Mouse (Mus musculus) embryonic facial prominence, embryonic 10.5 days (tissue): ENCODE results near the gene Xrn1. TPM values are rescaled to one million over a fixed set of nuclear protein-coding genes. Genes with fewer than 3 reads are reported as not detected.
"Not testable (repeated sequence)": the region's sequence is repeated elsewhere in the genome, so short reads cannot be mapped to it uniquely, and the experiment has no call there.

Experiments used
- DNase-seq: peaks from one replicate; pipeline ENCODE4 v3.0.0-alpha.2; 2017; ENCODE audit warnings: low spot score
- H3K27ac ChIP-seq: fragments of 300-500 bp; sonication (generic); replicated peaks from 2 replicates; pipeline ENCODE4 v1.5.1; 2016; ENCODE audit warnings: mild to moderate bottlenecking
- H3K27me3 ChIP-seq: fragments of 300-500 bp; sonication (generic); replicated peaks from 2 replicates; pipeline ENCODE4 v1.6.1; 2016; ENCODE audit warnings: low read depth, mild to moderate bottlenecking; ENCODE audit not compliant: poor library complexity, severe bottlenecking
- H3K36me3 ChIP-seq: fragments of 300-500 bp; sonication (generic); replicated peaks from 2 replicates; pipeline ENCODE4 v1.6.1; 2016; ENCODE audit warnings: mild to moderate bottlenecking, moderate library complexity
- H3K4me1 ChIP-seq: fragments of 300-500 bp; sonication (generic); 2 replicates; pipeline ENCODE4 v1.6.1; 2016
- H3K4me3 ChIP-seq: fragments of 300-500 bp; sonication (generic); 2 replicates; pipeline ENCODE4 v1.5.1; 2016; ENCODE audit warnings: mild to moderate bottlenecking, moderate library complexity
- H3K9me3 ChIP-seq: fragments of 300-500 bp; sonication (generic); 2 replicates; pipeline ENCODE4 v1.6.1; 2016; ENCODE audit warnings: mild to moderate bottlenecking
- WGBS: fragments of 180-500 bp; shearing (Covaris S2); methylation state at CpG from one replicate; pipeline ENCODE4 v1.1.7; 2016; 5-methylcytosine and 5-hydroxymethylcytosine counted together
- polyA plus RNA-seq: library from polyadenylated mRNA; unstranded; fragments of >200 nt; fragmentation: Nextera tagmentation; extraction: Ambion mirVana; gene quantifications from 2 replicates; pipeline ENCODE4 v1.2.1, GENCODE M21; 2016

Xrn1 gene
- polyA plus RNA-seq, 1 experiment from 2014 or later, result 21.3 TPM

- Histone ChIP-seq H3K27ac (no peak overlapping the region), H3K27me3 (no peaks in the 10 kb centered on the region), H3K9me3 (peaks cover 4% of the 10 kb centered on the region; the same call in 1 of the 2 replicates), H3K4me3 (no peak overlapping the region), H3K4me1 (no peaks in the 10 kb centered on the region), H3K36me3 (peaks cover 10% of the 10 kb centered on the region)
- no peak for DNase-seq
- 91% methylated on average over 2 of the region's 2 CpGs for WGBS
Measured at GRCm38 (mm10) chr9:96063083-96063802, 108.7 kb downstream of the Xrn1 start.

GRCm38 (mm10) chr9:96063803-96064475, 109.4 kb downstream of the Xrn1 start:
- WGBS, result 81% methylated on average over 5 of the region's 5 CpGs
- Histone ChIP-seq H3K27ac (no peak overlapping the region), H3K9me3 (no peaks in the 10 kb centered on the region), H3K27me3 (no peaks in the 10 kb centered on the region), H3K36me3 (peaks cover 3% of the 10 kb centered on the region), H3K4me3 (no peak overlapping the region), H3K4me1 (no peaks in the 10 kb centered on the region)
- no peak for DNase-seq

- H3K27me3 ChIP-seq, result no peaks in the 10 kb centered on the region
- no peak for DNase-seq
- WGBS, result 55% methylated on average over 2 of the region's 2 CpGs
Measured at GRCm38 (mm10) chr9:96067507-96067906, 112.9 kb downstream of the Xrn1 start.

GRCm38 (mm10) chr9:96078752-96079315, 124.3 kb downstream of the Xrn1 start:
- WGBS, result 94% methylated on average over 13 of the region's 13 CpGs
- Histone ChIP-seq H3K4me3 (no peak overlapping the region), H3K27me3 (no peaks in the 10 kb centered on the region), H3K27ac (no peak overlapping the region), H3K36me3 (no peaks in the 10 kb centered on the region), H3K4me1 (no peaks in the 10 kb centered on the region), H3K9me3 (no peaks in the 10 kb centered on the region)
- DNase-seq, result no peak

More at GRCm38 (mm10) chr9:96067507-96067906, 112.9 kb downstream of the Xrn1 start:
- no peaks in the 10 kb centered on the region for H3K9me3 ChIP-seq
- H3K4me1 ChIP-seq, result no peaks in the 10 kb centered on the region
- H3K27ac ChIP-seq, result no peak overlapping the region
- H3K36me3 ChIP-seq, result no peaks in the 10 kb centered on the region
- no peak overlapping the region for H3K4me3 ChIP-seq

DNA sequence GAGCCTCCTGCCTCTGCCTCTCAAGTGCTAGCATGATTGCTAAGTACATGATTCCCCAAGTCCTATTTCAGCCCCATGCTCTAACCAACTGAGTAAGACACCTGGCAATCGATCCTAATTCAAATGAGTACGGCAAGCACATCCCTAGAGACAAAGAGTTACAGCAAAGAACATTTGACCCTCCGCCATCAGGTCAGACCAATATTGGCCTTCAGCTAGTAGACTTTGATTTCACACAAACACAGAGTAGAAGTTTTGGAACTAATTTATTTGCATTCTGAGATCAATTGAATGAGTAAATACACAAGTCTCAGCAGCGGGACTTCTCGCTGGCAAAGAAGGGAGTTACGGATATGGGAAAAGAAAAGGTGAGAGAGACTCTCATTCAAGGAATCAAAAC, 130.7 kb downstream of the Xrn1 start:
- DNase-seq, result no peak
- H3K4me3 ChIP-seq, result no peak overlapping the region
- H3K4me1 ChIP-seq, result no peaks in the 10 kb centered on the region
- WGBS, result 88% methylated on average over 6 of the region's 6 CpGs
- no peaks in the 10 kb centered on the region for H3K36me3 ChIP-seq
- H3K27ac ChIP-seq, result no peak overlapping the region
- H3K27me3 ChIP-seq, result no peaks in the 10 kb centered on the region
- no peaks in the 10 kb centered on the region for H3K9me3 ChIP-seq

- no peak overlapping the region for H3K27ac ChIP-seq
- no peaks in the 10 kb centered on the region for H3K36me3 ChIP-seq
- no peak overlapping the region for H3K4me3 ChIP-seq
- H3K4me1 ChIP-seq, result no peaks in the 10 kb centered on the region
- H3K9me3 ChIP-seq, result no peaks in the 10 kb centered on the region
- 89% methylated on average over 2 of the region's 2 CpGs for WGBS
- no peak for DNase-seq
- H3K27me3 ChIP-seq, result no peaks in the 10 kb centered on the region
Measured at GRCm38 (mm10) chr9:96087671-96088070, 133.1 kb downstream of the Xrn1 start.

DNA sequence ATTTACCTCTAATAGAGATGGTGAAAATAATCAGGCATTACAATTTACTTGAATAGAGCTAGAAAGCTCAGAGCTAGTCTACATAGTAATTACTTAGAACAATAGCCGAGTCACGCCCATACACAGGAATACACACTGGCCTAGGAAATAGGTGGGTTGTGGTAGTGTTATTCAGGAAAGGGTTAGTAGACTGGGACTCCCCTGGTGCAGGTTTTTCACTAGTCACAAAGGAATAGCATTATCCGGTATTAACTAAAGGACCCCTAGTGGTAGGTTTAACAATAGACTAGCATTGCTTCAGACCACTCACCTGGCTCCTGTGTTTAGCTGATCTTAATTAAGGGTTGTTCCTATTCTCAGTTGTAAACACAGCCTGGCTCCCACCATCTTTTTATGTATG, 133.9 kb downstream of the Xrn1 start:
- H3K4me3 ChIP-seq, H3K27ac ChIP-seq, H3K4me1 ChIP-seq, H3K9me3 ChIP-seq, DNase-seq, H3K36me3 ChIP-seq, H3K27me3 ChIP-seq: not testable (repeated sequence)
- 86% methylated on average over 3 of the region's 3 CpGs for WGBS

GRCm38 (mm10) chr9:96092637-96093036, 138.1 kb downstream of the Xrn1 start:
- 88% methylated on average over 10 of the region's 10 CpGs for WGBS
- H3K36me3 ChIP-seq, H3K27me3 ChIP-seq, H3K27ac ChIP-seq, DNase-seq, H3K4me3 ChIP-seq, H3K4me1 ChIP-seq: not testable (repeated sequence)
- H3K9me3 ChIP-seq, result peaks cover 18% of the 10 kb centered on the region

- 98% methylated on average over 1 of the region's 1 CpGs for WGBS
Measured at GRCm38 (mm10) chr9:96093221-96093620, 138.7 kb downstream of the Xrn1 start.

GRCm38 (mm10) chr9:96094341-96094740, 139.8 kb downstream of the Xrn1 start:
- no peaks in the 10 kb centered on the region for H3K27me3 ChIP-seq
- H3K27ac ChIP-seq, result no peak overlapping the region
- 80% methylated on average over 1 of the region's 1 CpGs for WGBS
- no peak for DNase-seq
- H3K4me3 ChIP-seq, result no peak overlapping the region
- no peaks in the 10 kb centered on the region for H3K4me1 ChIP-seq
- peaks cover 26% of the 10 kb centered on the region for H3K9me3 ChIP-seq
- no peaks in the 10 kb centered on the region for H3K36me3 ChIP-seq

More at GRCm38 (mm10) chr9:96093221-96093620, 138.7 kb downstream of the Xrn1 start:
- Histone ChIP-seq H3K27me3 (no peaks in the 10 kb centered on the region), H3K9me3 (peaks cover 18% of the 10 kb centered on the region), H3K27ac (no peak overlapping the region), H3K36me3 (no peaks in the 10 kb centered on the region), H3K4me1 (no peaks in the 10 kb centered on the region), H3K4me3 (no peak overlapping the region)
- DNase-seq, result no peak

- Histone ChIP-seq H3K9me3 (peaks cover 35% of the 10 kb centered on the region), H3K4me3 (no peak overlapping the region), H3K36me3 (no peaks in the 10 kb centered on the region), H3K27me3 (no peaks in the 10 kb centered on the region), H3K4me1 (no peaks in the 10 kb centered on the region), H3K27ac (no peak overlapping the region)
- DNase-seq, result no peak
- 84% methylated on average over 1 of the region's 1 CpGs for WGBS
Measured at GRCm38 (mm10) chr9:96095192-96095591, 140.6 kb downstream of the Xrn1 start.

DNA sequence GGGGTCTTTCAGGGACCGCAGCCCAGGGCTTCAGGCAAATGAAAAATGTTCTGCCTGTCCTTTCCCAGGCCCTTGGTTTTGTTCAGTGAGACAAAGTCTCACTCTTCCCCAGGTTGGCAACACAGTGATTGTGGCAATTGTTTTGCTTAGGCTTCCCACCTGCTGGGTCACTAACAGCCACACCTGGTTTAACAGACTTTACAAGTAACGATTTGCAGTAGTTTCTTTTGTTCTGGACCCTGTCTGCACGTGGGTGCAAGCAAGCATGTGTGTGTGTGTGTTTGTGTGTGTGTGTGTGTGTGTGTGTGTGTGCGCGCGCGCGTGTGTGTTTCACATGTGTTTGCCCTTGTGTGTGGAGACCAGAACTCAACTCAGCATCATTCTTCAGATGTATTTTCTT, 148.3 kb downstream of the Xrn1 start:
- Histone ChIP-seq H3K9me3 (peaks cover 25% of the 10 kb centered on the region), H3K4me3 (no peak overlapping the region), H3K27me3 (no peaks in the 10 kb centered on the region), H3K27ac (no peak overlapping the region), H3K4me1 (no peaks in the 10 kb centered on the region), H3K36me3 (no peaks in the 10 kb centered on the region)
- no peak for DNase-seq
- 88% methylated on average over 8 of the region's 8 CpGs for WGBS
